Mouse (Mus musculus) lung, adult 2 months (tissue): ENCODE results near the gene Irak4.

Source experiments
- CTCF ChIP-seq: fragments of 200-500 bp; IDR thresholded peaks from 2 replicates; pipeline ENCODE4 v1.5.1; 2011; ENCODE audit warnings: mild to moderate bottlenecking, low read length, control low read depth; ENCODE audit not compliant: insufficient read depth
- POLR2A ChIP-seq: fragments of 200-500 bp; IDR thresholded peaks from 2 replicates; pipeline ENCODE4 v1.6.1; 2011; ENCODE audit warnings: low read depth, mild to moderate bottlenecking, control low read depth, low read length, borderline replicate concordance; ENCODE audit errors: extremely low read depth

- TF ChIP-seq CTCF (peak; percentile 39; the same call in 1 of the 2 replicates), POLR2A (no peak)
These were observed 23.1 kb upstream of the Irak4 start for GRCm38 (mm10) chr15:94520205-94520900.
